Mouse (Mus musculus) lung, adult 18-20 months (tissue): ENCODE measurements at regions not wholly inside any gene's neighbourhood (a gene's known extent, or its start where the extent isn't known, plus 50 kb on each side); places are given as distances from the start of the nearest gene placed in this dataset.

Experiments
- DNase-seq, 2 experiments: peaks; one replicate each; pipeline ENCODE4 v3.0.0; 2022; ENCODE audit warnings: mixed read lengths in 2 of 2

DNA sequence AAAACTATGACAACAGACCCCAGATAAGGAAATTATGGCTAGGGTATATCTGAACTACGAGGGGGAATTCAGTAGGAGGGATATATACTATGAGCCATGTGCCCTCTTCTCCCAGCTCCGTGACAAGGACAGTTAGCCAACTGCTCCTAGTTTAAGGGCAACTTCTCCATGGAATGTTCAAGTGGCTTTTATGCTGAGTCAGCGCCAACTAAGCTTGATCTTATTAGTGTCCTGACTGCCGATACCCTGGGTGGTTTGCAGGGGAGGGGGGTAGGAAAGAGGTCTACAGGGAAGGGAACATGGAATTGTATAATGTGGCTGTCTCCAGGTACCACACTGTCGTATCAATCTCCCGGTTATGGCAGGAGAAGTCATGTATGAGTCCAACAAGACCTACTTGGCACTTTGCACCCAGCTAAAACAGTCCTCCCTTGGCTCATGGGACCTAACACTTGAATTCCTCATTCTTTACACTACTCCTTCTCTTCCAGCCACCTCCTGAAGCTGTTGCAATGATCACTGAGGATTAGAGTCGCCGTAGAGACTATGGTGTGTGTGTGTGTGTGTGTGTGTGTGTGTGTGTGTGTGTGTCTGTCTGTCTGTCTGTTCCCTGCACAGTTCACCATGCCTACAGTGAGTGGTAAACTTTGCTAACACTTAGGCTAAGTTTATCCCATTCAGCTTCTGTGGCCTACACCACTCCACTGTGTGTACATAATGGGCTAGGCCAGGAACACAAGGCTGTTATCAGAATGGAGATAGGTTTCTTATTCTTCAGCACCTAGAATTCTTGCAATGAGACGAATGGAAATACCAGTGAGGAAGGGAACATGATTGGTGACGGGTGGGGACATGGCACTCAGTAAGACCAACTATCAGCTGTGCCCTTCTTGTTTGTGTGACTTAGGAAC is 1251.1 kb upstream of the A1bg start:
- DNase-seq, result no peak

DNA sequence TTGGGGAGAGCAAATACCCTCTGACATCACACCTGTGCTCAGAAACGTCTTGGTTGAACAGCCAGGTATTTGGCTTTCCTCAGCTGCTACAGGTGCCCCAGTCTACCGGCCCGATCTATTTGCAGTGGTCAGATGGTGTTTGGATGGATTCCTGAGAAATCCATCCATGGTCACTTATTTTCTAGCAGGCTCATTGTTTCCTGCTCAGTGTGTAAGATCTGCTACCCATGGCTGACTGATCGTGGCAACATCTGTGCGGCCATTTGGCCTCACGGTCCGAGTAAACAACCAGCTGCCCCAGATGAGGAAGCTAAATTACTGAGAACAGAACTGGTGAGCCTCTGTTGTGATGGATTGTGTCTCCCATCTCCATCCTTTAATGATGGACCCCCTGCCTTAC is 1248.8 kb upstream of the A1bg start:
- no peak for DNase-seq

DNA sequence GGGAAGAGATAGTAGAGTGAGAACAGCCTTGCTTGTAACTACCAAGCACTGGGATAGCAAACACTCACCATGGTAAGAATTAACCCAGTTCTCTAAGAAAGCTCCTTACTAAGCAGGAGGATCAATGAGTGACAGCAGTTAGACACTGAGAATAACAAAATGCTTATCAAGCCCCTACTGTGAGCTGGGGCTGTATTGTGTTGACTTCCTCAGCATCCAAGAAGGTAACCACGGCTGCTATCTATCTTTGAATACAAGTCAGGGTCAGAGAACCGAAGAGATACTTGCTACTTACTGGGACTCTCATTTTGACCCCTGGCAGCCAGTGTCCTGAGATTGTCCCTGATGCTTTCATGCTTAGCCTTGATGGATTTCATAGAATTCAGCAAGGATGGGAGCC is 1248.4 kb upstream of the A1bg start:
- DNase-seq, result no peak

DNA sequence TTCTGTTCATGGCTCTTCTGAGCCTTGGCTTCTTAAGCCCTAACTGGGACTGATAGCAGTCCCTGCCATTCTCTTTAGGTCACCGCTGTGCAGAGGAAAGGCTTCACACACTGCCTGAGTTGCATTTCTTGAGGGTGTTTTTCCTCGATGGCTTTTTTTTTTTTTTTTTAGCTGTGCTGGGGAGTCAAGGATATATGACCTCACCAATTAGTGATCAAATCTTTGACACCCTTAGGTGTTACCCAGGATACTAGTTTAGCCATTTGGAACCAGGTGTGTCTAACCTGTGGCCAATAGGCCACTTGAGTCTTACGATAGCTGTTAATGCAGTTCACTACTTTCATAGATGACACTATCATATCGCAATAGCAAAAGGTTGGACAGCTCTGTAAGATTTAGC is 1247.5 kb upstream of the A1bg start:
- no peak for DNase-seq

DNA sequence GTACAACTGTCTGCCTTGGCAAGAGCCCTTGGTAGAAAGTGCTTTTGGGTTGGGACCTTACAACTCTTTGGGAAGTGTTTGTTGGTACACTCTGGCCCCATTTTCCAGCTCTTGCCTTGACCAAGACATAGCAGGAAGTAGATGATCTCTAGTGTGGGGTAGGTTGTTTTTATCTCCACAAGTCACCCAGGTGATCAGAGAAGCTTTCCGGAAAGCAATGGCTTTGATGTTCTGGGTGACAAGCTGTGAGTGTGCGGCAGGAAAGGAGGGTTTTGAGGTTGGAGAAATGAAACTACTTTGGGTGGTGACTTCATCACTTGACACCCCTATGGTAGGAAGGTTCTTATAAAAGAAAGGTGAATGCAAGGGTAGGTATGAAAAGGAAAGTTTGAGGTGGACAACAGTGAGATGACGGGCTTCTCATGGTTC is 1246.8 kb upstream of the A1bg start:
- DNase-seq, result no peak

DNA sequence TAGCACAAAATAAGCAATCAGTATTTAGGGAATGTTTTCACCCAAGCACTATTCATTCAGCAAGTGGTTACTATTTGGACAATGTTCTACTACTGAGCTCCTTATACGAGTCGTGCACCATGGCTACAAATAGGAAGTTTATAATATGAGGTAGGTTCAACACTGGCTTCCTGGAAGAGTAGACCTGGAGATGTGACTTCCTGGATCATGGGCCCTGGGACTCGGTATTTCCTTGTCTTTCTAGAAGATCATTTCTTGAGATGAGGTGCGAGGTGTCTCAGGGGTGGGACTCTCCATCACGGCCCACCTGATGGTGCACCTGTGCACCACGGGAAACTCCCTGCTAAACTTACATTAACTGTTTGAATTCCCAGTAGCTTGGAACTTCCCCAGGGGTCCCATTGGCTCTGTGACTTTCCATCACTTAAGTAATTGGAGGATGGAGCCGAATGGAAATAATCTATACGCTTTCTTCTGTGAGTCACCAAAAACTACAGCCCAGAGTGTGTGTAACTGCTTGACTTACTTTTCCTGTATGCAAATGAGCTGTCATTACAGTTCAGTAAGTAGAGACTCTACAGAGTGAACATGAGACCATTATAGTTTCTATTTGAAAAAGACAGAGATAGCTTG is 1246.3 kb upstream of the A1bg start:
- no peak for DNase-seq

DNA sequence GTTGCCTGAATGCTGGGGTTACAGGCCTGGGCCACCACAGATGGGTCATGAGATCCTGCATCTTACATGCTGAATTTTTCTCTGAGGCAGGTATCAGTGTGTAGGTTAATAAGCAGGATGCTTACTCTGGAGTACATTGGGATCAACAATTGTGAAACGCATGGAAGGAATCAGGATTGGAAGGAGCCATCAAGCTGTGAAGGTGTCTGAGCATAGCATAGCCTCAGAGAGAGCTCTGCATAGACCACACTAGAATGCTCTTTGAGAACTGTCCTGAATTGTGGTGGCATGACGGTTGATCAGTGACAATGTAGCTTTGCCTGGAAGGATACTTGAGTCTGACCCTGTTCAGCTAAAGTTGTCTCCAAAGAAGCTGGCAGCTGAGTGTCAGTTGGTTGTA is 1245.7 kb upstream of the A1bg start:
- DNase-seq, result no peak

DNA sequence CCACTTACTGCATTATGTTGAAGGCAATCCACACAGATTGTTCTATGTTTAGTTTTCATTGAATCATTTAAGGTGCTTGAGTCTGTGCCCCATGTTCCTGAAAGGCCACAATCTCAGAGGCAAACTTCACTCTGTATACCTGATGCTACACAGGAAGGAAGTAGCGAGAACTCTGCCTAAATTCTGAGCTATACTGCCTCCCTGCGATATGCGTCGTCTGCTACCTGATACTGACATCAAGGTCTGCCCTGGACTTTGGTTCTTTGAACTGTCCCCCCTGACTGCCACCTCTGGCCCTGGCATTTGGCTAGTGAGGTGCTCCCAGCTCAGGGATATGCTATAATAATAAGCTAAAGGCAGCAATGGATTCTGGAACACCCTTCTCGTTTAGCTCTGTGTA is 1244.0 kb upstream of the A1bg start:
- DNase-seq, result no peak

DNA sequence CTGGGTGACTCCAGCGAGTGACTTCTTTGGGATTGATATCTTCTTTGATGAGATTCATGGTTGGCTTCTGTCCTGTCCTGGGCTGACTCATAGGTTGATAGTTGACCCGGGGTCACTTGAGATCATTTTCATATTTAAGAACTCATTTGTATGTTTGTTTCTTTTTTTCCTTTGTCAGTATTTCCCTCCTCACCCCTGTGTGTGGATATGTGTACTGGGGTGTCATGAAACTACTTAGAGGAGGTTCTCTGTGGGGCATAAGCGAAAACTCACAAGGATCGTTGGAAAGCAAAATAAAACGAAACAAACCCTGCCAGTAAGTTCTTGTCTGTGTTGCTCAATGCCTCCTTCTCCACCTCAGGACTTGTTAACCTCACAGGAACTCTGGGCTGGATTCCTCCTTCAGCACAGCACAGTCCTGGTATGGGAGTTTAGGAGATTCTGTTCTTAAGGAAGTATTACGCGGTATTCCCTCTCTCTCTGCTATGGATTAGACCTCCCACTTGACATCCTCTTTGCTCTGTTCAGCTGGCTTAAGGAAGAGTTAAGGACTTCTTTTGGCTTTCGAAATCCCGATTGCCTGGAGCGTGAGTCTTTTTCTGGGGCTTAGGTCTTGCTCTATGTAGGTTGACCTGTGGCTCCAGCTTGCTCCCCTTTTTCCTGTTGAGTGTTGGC is 1243.2 kb upstream of the A1bg start:
- peak; percentile 15 to 47 for DNase-seq

DNA sequence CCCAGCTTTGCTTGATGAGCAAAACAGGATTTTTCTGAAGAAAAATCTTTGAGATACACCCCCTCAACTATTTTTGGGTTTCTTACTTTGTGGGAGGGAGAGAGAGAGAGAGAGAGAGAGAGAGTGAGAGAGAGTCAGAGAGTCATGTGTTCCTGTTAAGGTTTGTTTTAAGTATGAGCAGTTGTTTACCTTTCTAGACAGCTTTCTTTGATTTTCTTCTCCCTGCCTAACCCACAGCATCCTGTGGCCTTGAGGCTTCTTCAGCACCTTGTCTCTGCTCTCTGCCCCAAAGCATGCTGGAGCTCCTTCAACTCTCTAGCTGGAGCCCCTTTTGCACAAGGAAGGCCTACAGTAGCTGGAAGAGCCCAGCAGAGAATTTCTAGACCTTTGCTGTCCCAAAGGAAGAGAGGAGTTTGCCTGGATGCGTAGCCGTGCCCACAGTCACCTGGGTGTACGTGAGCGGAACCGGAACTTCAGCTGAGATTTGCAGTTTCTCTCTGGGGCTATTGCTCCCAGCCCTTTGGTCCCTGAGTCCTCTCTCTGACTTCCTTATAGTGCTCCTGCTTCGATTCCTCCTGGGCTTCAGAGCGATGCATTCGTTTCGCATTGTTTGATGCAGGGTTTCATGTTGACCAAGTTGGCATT is 1242.1 kb upstream of the A1bg start:
- DNase-seq, result no peak

DNA sequence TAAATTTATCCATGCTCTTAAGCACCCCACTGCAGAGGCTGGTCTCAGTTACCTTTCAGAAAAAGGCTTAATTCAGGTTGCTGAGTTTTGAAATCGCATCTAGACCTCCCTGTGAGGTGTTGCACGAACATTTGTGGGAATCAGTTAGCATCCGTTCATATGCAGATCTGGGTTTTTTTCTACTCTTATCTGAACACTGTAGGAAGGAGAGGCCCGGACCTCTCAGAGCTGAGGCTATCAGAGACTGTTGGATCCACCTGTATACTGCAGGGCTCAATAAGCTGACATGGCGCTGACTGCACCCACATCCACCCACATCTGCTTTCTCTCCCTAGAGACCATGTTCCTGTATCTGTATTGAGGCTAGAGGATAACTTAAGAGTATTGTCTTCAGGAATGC is 1240.4 kb upstream of the A1bg start:
- no peak for DNase-seq

DNA sequence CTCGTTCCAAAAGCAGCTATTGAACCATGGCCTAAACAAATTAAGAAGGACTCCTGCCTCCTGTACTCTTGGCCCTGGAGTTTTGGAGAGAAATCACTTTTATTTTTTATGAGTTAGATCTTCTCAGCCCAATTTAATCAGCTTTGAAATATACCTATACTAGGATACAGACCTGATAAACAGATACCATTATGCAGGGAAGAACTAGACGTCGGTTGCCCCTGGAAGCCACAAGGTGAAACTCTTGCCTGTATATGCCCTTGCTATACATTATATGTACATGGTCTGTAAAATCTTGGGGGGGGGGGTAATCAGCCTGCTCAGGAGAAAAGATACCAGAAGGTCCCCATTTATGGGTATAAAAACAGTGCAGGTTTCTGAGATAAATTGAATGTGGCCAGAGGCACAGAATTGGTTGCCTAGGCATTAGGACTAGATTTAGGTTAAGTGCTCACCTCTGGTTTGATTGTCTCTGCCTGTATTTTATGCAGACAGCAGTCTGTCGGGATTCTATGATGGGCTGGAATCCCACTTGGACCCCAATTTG is 1239.9 kb upstream of the A1bg start:
- DNase-seq, result no peak

DNA sequence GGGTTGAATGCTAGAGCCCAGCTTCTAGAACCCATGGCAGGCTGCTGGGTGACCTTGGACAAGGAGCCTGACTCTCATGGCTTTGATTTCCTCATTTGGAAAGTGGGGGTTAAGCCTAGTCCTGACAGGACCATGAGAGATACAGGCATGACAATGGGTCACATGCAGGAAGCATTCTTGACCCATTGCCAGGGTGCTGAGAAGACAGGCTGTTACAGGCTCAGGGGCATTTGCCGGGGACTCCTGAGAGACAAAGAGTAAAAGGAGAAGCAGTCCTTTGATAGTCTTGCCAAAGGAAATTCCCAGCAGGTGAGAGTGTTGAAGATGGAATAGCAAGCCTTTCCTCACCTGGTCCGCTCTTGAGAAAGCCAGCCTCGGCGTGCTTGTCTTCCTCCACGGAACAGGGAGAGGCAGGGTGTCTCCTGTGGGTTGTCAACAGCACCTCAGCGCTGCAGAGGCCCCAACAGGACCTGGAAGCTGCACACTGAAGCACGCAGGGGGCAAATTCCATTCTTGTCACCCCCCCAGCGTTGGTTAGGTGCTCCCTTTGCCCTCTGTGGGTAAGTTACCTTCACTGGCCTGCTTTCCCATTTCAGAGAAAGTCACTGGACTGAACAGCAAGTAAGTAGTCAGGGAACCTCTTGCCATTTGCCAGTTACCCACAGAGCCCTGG is 1239.3 kb upstream of the A1bg start:
- DNase-seq, result no peak

DNA sequence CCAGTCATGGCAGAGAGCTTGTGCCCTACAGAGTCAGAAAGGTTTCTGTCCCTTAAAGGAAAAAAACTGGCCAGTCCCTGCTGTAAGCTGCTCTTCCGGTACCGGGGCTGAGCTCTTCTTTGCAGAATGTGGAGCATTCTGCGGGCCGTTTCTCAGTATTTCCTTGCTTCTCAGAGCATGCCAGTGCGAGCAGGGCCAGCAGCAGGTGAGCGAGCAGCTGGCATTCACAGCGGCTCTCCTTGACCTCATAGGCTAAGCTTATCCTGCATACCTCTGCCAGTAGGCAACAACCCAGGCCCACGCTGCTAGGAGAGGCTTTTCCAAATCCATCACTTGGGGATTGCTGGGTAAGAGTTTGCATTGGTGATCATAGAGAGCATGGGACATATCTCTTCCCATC is 1238.2 kb upstream of the A1bg start:
- no peak for DNase-seq

DNA sequence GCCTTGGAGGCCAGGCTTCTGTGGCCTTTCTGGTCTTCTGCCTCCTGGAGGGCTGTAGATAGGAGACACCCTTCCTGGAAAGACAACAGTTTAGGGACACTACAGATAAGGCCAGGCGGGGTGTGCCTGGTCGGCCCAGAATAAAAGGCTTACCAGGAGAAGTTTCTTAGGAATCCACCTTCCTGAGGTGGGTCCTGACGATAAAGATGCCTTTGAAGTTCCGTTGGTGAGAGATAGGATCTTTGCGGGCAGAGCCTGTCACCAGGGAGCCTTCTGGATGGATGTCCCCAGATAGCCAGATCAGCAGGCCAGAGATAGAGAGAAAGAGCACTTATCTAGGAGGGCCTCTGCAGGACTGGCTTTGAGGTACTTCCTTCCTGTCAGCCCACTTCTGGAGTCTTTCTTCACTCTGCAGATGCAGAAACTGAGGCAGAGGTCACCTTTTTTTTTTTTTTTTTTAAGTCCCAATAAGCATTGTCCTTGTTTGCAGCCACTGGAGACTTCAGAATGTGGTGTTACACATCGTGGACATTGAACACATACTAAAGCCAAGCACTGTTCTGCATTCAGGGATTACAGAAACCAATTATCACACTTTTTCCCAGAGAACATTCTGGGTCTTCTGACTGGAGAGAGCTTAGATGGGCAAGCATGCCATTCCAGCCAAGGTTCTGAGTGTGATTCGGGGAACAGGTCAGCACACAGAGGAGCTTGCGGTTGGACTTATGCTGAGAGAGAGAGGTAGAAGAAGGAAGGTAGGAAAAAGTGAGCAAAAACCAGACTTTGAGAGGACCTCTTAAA is 1236.3 kb upstream of the A1bg start:
- no peak for DNase-seq

DNA sequence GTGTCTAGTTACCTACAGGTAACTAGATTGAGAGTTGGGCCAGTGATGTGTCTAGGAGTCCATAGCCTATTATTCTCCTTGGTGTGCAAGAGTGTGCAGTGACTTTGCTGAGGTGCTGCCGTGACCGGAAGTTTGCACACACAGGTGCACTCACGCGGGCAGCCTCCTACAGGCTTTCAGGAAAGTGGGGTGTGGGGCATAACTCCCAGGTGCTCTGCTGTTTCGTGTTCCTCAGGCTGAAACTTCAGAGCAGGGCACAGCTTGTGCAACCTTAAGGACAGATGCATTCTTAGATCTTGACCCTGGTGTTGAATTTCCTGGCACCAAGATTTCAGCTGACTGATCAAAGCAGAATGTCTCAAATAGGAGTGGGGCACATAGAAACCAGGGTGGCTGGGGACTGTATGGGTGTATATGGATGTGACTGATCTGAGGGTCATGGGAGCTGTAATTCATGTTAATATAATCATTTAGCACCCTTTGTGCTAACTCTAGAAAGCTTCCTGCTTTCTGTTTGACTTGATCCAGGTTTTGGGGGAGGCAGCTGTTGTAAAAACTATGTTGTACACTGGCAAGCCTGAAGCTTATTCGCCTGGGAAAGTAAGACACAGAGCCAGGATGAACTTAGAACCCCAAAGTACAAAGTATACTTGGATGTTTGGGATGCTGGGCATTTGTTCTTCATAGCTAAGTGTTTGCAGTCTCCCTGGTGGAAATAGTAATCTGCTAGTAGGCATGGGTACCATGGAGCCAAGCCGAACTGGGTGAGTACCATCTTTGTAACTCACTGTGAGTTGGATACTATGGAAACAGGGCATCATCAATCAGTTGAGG is 1234.6 kb upstream of the A1bg start:
- no peak for DNase-seq

DNA sequence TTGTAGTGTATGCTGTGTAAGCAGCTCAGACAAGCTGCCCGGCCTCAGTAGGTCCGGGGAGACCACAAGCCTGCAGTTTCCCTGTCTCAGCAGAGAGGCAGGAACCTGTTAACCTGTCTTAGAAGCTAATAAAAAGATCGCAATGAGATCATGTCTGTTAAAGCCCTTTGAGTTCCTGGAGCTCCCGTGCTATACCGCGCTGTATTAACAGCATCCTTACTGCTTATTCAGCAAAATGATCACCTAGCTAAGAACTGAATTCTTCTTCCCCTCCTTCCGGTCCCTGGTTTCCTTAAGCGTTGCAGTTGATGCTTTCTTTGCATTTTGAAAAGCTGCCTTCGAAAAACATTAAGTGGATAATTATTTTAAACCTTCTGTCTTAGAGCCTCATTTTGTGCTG is 1230.4 kb upstream of the A1bg start:
- no peak for DNase-seq

DNA sequence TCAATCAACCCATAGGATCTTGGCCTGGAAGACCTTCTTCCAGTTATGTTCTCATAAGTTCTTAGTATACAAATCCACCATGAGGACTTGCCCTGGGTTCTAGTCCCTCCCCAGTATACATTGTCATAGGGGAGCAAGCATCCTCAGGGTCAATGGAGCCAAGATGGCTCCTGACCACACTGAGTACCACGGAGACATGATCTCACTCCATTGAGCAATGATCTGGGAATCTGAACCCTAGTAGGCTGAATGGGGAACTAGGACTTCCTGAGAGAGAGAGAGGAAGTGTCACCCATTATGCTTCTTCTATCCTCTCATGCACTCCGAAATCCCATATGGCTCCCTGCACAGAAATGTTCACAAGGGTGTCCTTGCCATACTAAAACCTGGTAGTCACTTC is 1229.3 kb upstream of the A1bg start:
- DNase-seq, result no peak

DNA sequence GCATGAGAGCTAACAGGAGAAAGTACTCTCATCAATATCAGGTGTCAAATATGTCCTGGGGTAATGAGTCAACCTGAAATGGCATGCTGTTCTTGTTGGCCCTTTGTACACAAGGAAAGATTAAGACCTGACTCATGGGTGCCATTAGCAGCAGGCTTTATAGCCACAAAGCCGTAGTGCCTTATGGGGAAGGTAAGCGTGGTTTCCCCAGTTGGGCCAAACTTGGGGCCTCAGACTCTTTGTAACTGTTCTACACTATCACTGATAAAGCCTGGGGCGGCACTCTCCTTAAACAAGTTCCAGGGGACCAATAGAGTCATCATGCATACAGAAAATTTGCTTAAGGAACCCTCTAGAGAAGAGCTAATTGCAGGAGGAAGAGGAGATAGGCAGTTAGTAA is 1228.9 kb upstream of the A1bg start:
- DNase-seq, result no peak

DNA sequence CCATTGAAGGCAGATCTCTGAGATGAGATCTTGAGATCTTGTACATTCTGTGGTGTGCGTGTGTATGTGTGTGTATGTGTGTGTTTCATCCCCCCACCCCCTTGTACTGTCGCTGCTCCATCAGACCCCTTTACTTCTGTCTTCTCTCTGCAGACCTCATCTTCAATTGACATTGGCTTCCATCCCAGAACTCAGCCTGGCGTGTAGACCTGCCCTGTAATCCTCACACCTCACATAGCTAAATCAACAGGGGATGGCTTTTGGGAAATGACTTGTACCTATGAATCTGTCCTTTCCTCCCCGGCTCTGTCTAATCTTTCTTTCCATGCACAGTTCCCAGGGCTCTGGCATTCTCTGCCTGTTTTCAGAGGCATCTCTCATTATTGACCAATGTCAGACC is 1227.5 kb upstream of the A1bg start:
- no peak for DNase-seq
